Mouse (Mus musculus) embryonic facial prominence, embryonic 11.5 days (tissue): ENCODE data around the gene Adam22. TPM values are rescaled to one million over a fixed set of nuclear protein-coding genes. Genes with fewer than 3 reads are reported as not detected.

Experiments
- ATAC-seq: fragments of 200-750 bp; cut with Nextera tagmentation; replicated peaks from 2 replicates; pipeline ENCODE4 v1.8.0; 2017; ENCODE audit warnings: low read depth; ENCODE audit not compliant: insufficient number of reproducible peaks, low FRiP score, low TSS enrichment
- DNase-seq: peaks from one replicate; pipeline ENCODE4 v3.0.0-alpha.2; 2015; ENCODE audit warnings: low spot score
- H3K27ac ChIP-seq: fragments of 300-500 bp; sonication (generic); replicated peaks from 2 replicates; pipeline ENCODE4 v1.5.1; 2014; ENCODE audit warnings: mild to moderate bottlenecking, low read depth, low read length, control low read depth
- H3K27me3 ChIP-seq: fragments of 300-500 bp; sonication (generic); 2 replicates; pipeline ENCODE4 v1.6.1; 2014; ENCODE audit warnings: mild to moderate bottlenecking, low read length, moderate library complexity, mixed read lengths; ENCODE audit not compliant: control insufficient read depth, insufficient read depth
- H3K36me3 ChIP-seq: fragments of 300-500 bp; sonication (generic); replicated peaks from 2 replicates; pipeline ENCODE4 v1.6.1; 2014; ENCODE audit warnings: low read depth, mild to moderate bottlenecking, low read length, moderate library complexity, mixed read lengths; ENCODE audit not compliant: control insufficient read depth, insufficient read depth
- H3K4me1 ChIP-seq: fragments of 300-500 bp; sonication (generic); 2 replicates; pipeline ENCODE4 v1.6.1; 2014; ENCODE audit warnings: low read length, mixed read lengths; ENCODE audit not compliant: control insufficient read depth, insufficient read depth
- H3K4me2 ChIP-seq: fragments of 300-500 bp; sonication (generic); 2 replicates; pipeline ENCODE4 v1.6.1; 2014; ENCODE audit warnings: low read depth, mild to moderate bottlenecking, control low read depth, low read length, moderate library complexity
- H3K4me3 ChIP-seq: fragments of 300-500 bp; sonication (generic); 2 replicates; pipeline ENCODE4 v1.5.1; 2014; ENCODE audit warnings: low read depth, low read length, control low read depth
- H3K9ac ChIP-seq: fragments of 300-500 bp; sonication (generic); replicated peaks from 2 replicates; pipeline ENCODE4 v1.6.1; 2014; ENCODE audit warnings: mild to moderate bottlenecking, control low read depth, low read length
- H3K9me3 ChIP-seq: fragments of 300-500 bp; sonication (generic); replicated peaks from 2 replicates; pipeline ENCODE4 v1.6.1; 2016; ENCODE audit warnings: mild to moderate bottlenecking, low read length, inconsistent platforms, mixed read lengths; ENCODE audit not compliant: control insufficient read depth
- WGBS: fragments of 180-500 bp; shearing (Covaris S2); extraction: QIAGEN DNeasy Blood & Tissue Kit; methylation state at CpG from one replicate; pipeline ENCODE4 v1.1.7; 2014; 5-methylcytosine and 5-hydroxymethylcytosine counted together
- polyA plus RNA-seq: library from polyadenylated mRNA; unstranded; fragments of >200 nt; fragmentation: Nextera tagmentation; extraction: Ambion mirVana; gene quantifications from 2 replicates; pipeline ENCODE4 v1.2.1, GENCODE M21; 2014

Adam22 gene
- 12.1 and 12.5 TPM in 2 replicates for polyA plus RNA-seq

- H3K9ac ChIP-seq: peak within 1 kb of the TSS; percentile 75
- ATAC-seq: peak; percentile 97
- H3K36me3 ChIP-seq: no peaks in the 10 kb centered on the region
- H3K27me3 ChIP-seq: no peaks in the 10 kb centered on the region
- DNase-seq: peak; percentile 78
- no peak within 1 kb of the TSS; the same call in 1 of the 2 replicates for H3K27ac ChIP-seq
- peak within 1 kb of the TSS; percentile 66 for H3K4me3 ChIP-seq
- WGBS: under 1% methylated on average over 53 of the region's 55 CpGs
- H3K4me2 ChIP-seq: peak within 1 kb of the TSS; percentile 79
- H3K9me3 ChIP-seq: no peaks in the 10 kb centered on the region
- no peaks in the 10 kb centered on the region for H3K4me1 ChIP-seq
These were observed at the start of gene Adam22 for GRCm38 (mm10) chr5:8367614-8368327. Gene Adam22 (minus strand): TSS chr5:8368160.

DNA sequence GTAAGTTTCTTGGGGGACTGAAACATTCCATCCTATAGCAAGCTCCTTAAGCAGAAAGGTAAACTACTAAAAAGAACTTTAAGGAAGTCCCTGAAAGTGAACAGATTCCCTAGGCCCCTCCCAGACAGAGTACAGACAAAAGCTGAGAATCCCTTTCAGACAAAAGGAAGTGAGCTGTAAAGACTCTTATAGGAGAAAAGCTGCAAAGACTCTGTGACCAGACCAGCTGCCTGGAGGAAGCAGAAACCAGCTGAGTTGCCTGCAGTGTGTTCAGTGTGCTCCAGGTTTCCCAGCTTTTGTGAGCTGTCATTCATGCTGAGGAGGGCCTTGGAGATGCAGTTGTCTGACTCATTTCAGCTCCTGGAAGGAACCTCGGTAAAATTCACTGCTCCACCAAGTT is 49.5 kb upstream of the Adam22 start:
- DNase-seq: no peak
- Histone ChIP-seq H3K27ac (no peak overlapping the region), H3K9ac (no peak overlapping the region), H3K4me3 (no peak overlapping the region), H3K4me1 (no peaks in the 10 kb centered on the region), H3K36me3 (no peaks in the 10 kb centered on the region; the same call in 1 of the 2 replicates), H3K9me3 (no peaks in the 10 kb centered on the region), H3K4me2 (no peak overlapping the region), H3K27me3 (no peaks in the 10 kb centered on the region)
- ATAC-seq: no peak
- WGBS: 76% methylated on average over 1 of the region's 1 CpGs

DNA sequence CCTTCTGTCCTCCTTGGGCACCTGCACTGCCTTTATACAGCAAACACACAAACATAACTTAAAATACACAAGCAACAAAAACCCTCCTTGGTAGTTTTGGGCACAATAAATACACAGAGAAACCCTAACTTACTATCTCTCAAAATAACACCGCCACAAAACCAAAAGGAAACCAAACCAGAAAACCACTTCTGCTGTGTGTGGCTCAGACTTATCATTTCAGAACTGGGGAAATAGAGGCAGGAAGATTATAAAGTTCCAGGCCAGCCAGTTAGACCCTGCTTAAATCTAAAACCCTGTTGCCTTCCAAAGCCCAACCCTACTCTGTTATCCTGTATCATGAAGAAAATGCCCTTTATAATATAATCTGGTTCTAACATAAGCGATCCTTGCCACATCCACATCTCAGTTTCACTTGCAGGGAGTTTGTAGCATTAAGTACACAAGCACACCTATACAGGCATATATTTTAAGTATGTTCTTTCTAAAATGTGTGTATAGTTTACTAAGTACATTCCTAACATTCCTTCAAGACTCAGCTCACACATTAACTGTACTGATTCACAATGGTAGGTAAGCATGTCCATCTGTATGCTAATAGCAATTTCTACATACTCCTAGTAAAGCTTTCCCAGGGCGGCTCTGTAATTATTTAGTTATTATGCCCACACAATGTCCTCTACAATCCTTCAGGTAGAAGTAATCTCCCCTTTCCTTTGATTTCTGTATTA is 48.9 kb upstream of the Adam22 start:
- Histone ChIP-seq H3K36me3 (no peaks in the 10 kb centered on the region; the same call in 1 of the 2 replicates), H3K27me3 (no peaks in the 10 kb centered on the region), H3K4me1 (no peaks in the 10 kb centered on the region), H3K9ac (no peak overlapping the region), H3K4me2 (no peak overlapping the region), H3K9me3 (no peaks in the 10 kb centered on the region), H3K27ac (no peak overlapping the region), H3K4me3 (no peak overlapping the region)
- WGBS: 92% methylated on average over 3 of the region's 3 CpGs
- ATAC-seq (no peak), DNase-seq (no peak)

- WGBS: 94% methylated on average over 4 of the region's 4 CpGs
- no peak overlapping the region for H3K9ac ChIP-seq
- ATAC-seq (no peak), DNase-seq (no peak)
- no peaks in the 10 kb centered on the region for H3K9me3 ChIP-seq
- no peaks in the 10 kb centered on the region; the same call in 1 of the 2 replicates for H3K36me3 ChIP-seq
- H3K4me1 ChIP-seq: no peaks in the 10 kb centered on the region
- H3K4me3 ChIP-seq: no peak overlapping the region
- no peak overlapping the region for H3K4me2 ChIP-seq
- H3K27me3 ChIP-seq: no peaks in the 10 kb centered on the region
- no peak overlapping the region for H3K27ac ChIP-seq
These were observed 40.8 kb upstream of the Adam22 start for GRCm38 (mm10) chr5:8408746-8409145.

GRCm38 (mm10) chr5:8397587-8398249 is 29.8 kb upstream of the Adam22 start:
- Histone ChIP-seq H3K27me3 (no peaks in the 10 kb centered on the region), H3K4me2 (no peak overlapping the region), H3K9me3 (no peaks in the 10 kb centered on the region), H3K27ac (no peak overlapping the region), H3K9ac (no peak overlapping the region), H3K36me3 (peaks cover 9% of the 10 kb centered on the region), H3K4me3 (no peak overlapping the region), H3K4me1 (no peaks in the 10 kb centered on the region)
- DNase-seq (no peak), ATAC-seq (no peak)
- 93% methylated on average over 13 of the region's 13 CpGs for WGBS

- H3K9me3 ChIP-seq: no peaks in the 10 kb centered on the region
- H3K4me1 ChIP-seq: no peaks in the 10 kb centered on the region
- no peak for ATAC-seq
- no peak overlapping the region for H3K4me2 ChIP-seq
- no peak overlapping the region for H3K4me3 ChIP-seq
- no peaks in the 10 kb centered on the region for H3K27me3 ChIP-seq
- H3K36me3 ChIP-seq: peaks cover 6% of the 10 kb centered on the region
- no peak for DNase-seq
- 72% methylated on average over 1 of the region's 1 CpGs for WGBS
- no peak overlapping the region for H3K9ac ChIP-seq
- H3K27ac ChIP-seq: no peak overlapping the region
These were observed 26.1 kb upstream of the Adam22 start for GRCm38 (mm10) chr5:8393891-8394583.

GRCm38 (mm10) chr5:8374297-8374906 is 6.4 kb upstream of the Adam22 start:
- Histone ChIP-seq H3K36me3 (no peaks in the 10 kb centered on the region), H3K4me2 (no peak overlapping the region), H3K27ac (no peak overlapping the region), H3K4me1 (no peaks in the 10 kb centered on the region), H3K27me3 (no peaks in the 10 kb centered on the region), H3K9me3 (no peaks in the 10 kb centered on the region), H3K9ac (no peak overlapping the region), H3K4me3 (no peak overlapping the region)
- 77% methylated on average over 5 of the region's 5 CpGs for WGBS
- DNase-seq (no peak), ATAC-seq (no peak)
